In the genomic region with DNA sequence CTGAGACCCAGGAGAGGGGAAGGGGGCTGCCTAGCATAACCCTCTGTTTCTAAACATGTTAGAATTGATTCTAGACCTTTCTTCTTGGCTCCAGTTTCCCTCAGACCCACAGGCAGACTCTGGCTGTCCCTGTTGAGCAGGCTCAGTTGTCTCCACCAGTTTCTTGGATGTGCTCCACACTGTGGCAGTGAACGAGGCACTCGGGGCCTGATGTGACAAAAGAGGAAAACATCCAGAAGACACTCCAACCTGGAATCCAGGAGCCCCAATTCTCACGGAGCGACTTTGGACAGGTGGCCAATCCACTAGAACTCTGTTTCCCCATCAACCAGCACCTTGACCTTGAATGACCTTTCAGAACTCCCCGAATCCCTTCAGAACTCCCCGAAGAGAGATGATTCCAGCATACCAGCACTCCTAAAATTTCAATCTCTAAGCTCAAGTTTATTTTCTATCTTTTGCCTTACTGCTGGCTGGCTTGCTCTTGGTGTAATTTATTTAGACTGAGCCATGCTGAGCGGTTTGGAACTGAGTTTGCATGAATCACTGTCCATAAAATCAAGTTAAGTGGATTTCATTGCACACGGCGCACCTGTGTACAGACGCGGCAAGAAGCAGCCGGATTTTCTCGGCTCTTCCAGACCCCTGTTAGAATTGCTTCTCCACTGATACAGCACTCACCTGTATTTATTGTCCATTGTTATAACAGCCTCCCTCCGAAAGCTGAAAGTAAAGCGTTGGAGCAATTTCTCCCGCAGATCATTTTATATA, we compare ENCODE assay signal across 29 mouse cellular contexts. TPM values are rescaled to one million over a fixed set of nuclear protein-coding genes. Genes with fewer than 3 reads are reported as not detected.
A peak's percentile ranks its signal among the peaks of the same experiment; 100 is the strongest.
DNase-seq lines count a peak whose midpoint lies in the region; ATAC-seq lines count a peak whose summit lies in the region.
"Had no signal": no experiment of that assay in that cellular context is flagged by ENCODE, and none has a peak within 500 bp of the region (broad histone marks: within the 10 kb centered on the region; RNA-seq: fewer than 3 reads in every experiment).

No protein-coding gene starts in this region.

- H3K27ac ChIP-seq in hindbrain, embryonic 15.5 days (replicated peaks): peak overlapping the region; percentile 62; the same call in 1 of the 2 replicates
- no peak overlapping the region for H3K27ac ChIP-seq in hindbrain, embryonic 12.5 days
- H3K27ac ChIP-seq in neural tube, embryonic 13.5 days (replicated peaks): 0 out of 2 replicates have a peak overlapping the region, but pooled peaks have one; percentile 2
- H3K27ac ChIP-seq: forebrain, embryonic 13.5 days; kidney, embryonic 15.5 days; layer of hippocampus, adult 2 months; left cerebral cortex, adult 2 months; limb, embryonic 12.5 days; stomach, postnatal 0 days had no signal

- 79% methylated on average over 16 of the region's 16 CpGs for WGBS in hindbrain, embryonic 15.5 days
- 88% methylated on average over 16 of the region's 16 CpGs for whole genome bisulfite sequencing in hindbrain, embryonic 12.5 days
- 77% methylated on average over 16 of the region's 16 CpGs for WGBS in neural tube, embryonic 13.5 days

- no peak overlapping the region for H3K4me3 ChIP-seq in hindbrain, embryonic 15.5 days
- H3K4me3 ChIP-seq in hindbrain, embryonic 12.5 days: no peak overlapping the region
- no peak overlapping the region for H3K4me3 ChIP-seq in neural tube, embryonic 13.5 days
- H3K4me3 ChIP-seq: forebrain, embryonic 13.5 days; kidney, embryonic 15.5 days; layer of hippocampus, adult 2 months; left cerebral cortex, adult 2 months; limb, embryonic 12.5 days; megakaryocyte, embryonic 14.5 days had no signal

- peak; percentile 30 to 37 for DNase-seq in cerebellum, postnatal 14 days
- DNase-seq in cerebellum, adult 8-10 months: no peak
- DNase-seq in neural tube, embryonic 10.5 days (ENCODE audit: extremely low spot score, low spot score): no peak
- no peak for DNase-seq in embryo, embryonic 11 days
- DNase-seq: adrenal gland, postnatal 10 days; cerebellum, adult 11 months; cerebellum, postnatal 25 days; gastrocnemius, postnatal 25 days; heart, adult 18-20 months; heart, postnatal 4 days; kidney, adult 18-20 months; kidney, postnatal 36 days; liver, postnatal 0 days; lung, postnatal 36 days; right cerebral cortex, adult 18-20 months; thymus, adult 18-20 months; thymus, postnatal 25 days had no signal

- H3K9ac ChIP-seq in hindbrain, embryonic 15.5 days: no peak overlapping the region
- H3K9ac ChIP-seq in hindbrain, embryonic 12.5 days: no peak overlapping the region
- H3K9ac ChIP-seq in neural tube, embryonic 13.5 days: no peak overlapping the region
- H3K9ac ChIP-seq: forebrain, embryonic 13.5 days; kidney, embryonic 15.5 days; limb, embryonic 12.5 days; liver, postnatal 0 days had no signal

- no peak overlapping the region for H3K4me2 ChIP-seq in hindbrain, embryonic 15.5 days
- no peak overlapping the region for H3K4me2 ChIP-seq in hindbrain, embryonic 12.5 days (replicated peaks)
- H3K4me2 ChIP-seq in neural tube, embryonic 13.5 days: no peak overlapping the region
- H3K4me2 ChIP-seq: forebrain, embryonic 13.5 days; heart, embryonic 11.5 days; kidney, embryonic 15.5 days; limb, embryonic 12.5 days had no signal

- no peaks in the 10 kb centered on the region for H3K9me3 ChIP-seq in hindbrain, embryonic 15.5 days
- H3K9me3 ChIP-seq in hindbrain, embryonic 12.5 days (replicated peaks): no peaks in the 10 kb centered on the region
- no peaks in the 10 kb centered on the region for H3K9me3 ChIP-seq in neural tube, embryonic 13.5 days
- H3K9me3 ChIP-seq: forebrain, embryonic 13.5 days; kidney, embryonic 15.5 days; limb, embryonic 12.5 days; megakaryocyte, embryonic 14.5 days had no signal

- peaks cover 6% of the 10 kb centered on the region for H3K4me1 ChIP-seq in hindbrain, embryonic 15.5 days (replicated peaks)
- H3K4me1 ChIP-seq in hindbrain, embryonic 12.5 days: no peaks in the 10 kb centered on the region
- no peaks in the 10 kb centered on the region; the same call in 1 of the 2 replicates for H3K4me1 ChIP-seq in neural tube, embryonic 13.5 days (replicated peaks)
- H3K4me1 ChIP-seq: forebrain, embryonic 13.5 days; kidney, embryonic 15.5 days had no signal

- H3K27me3 ChIP-seq in hindbrain, embryonic 15.5 days: no peaks in the 10 kb centered on the region
- no peaks in the 10 kb centered on the region for H3K27me3 ChIP-seq in hindbrain, embryonic 12.5 days
- H3K27me3 ChIP-seq in neural tube, embryonic 13.5 days: no peaks in the 10 kb centered on the region
- H3K27me3 ChIP-seq: forebrain, embryonic 13.5 days; kidney, embryonic 15.5 days; limb, embryonic 12.5 days; megakaryocyte, embryonic 14.5 days had no signal

- ATAC-seq in hindbrain, embryonic 15.5 days (ENCODE audit: low FRiP score, low read depth): peak; percentile 38; the same call in 1 of the 2 replicates
- no peak for ATAC-seq in hindbrain, embryonic 12.5 days (ENCODE audit: low FRiP score)
- no peak for ATAC-seq in neural tube, embryonic 13.5 days (ENCODE audit: low read depth)
- ATAC-seq: forebrain, embryonic 13.5 days; liver, postnatal 0 days; Patski had no signal

- H3K36me3 ChIP-seq in hindbrain, embryonic 15.5 days: no peaks in the 10 kb centered on the region
- no peaks in the 10 kb centered on the region for H3K36me3 ChIP-seq in hindbrain, embryonic 12.5 days
- no peaks in the 10 kb centered on the region for H3K36me3 ChIP-seq in neural tube, embryonic 13.5 days
- H3K36me3 ChIP-seq: kidney, embryonic 15.5 days; limb, embryonic 12.5 days had no signal

RNA-seq across cellular contexts. Expression of a gene that starts 45.1 kb away (rescaled TPM):
- 36.0 and 37.9 TPM in 2 replicates for polyA plus RNA-seq in hindbrain, embryonic 15.5 days (2015; fragmentation: Nextera tagmentation; extraction: Ambion mirVana)
- 25.6 and 27.2 TPM in 2 replicates for polyA plus RNA-seq in hindbrain, embryonic 12.5 days (2016; fragmentation: Nextera tagmentation; extraction: Ambion mirVana)
- 58.0 and 59.2 TPM in 2 replicates for polyA plus RNA-seq in neural tube, embryonic 13.5 days (2015; fragmentation: Nextera tagmentation; extraction: Ambion mirVana)

Comparison
In these comparisons a context has a peak if more than half of its experiments do, and no peak if none do; other contexts are left out.
1. DNase-seq: peak in cerebellum, postnatal 14 days (2 of 2); none in cerebellum, adult 8-10 months (single experiment), neural tube, embryonic 10.5 days (single experiment) and embryo, embryonic 11 days (single experiment).